ENCODE assay signal across 9 mouse cellular contexts in the genomic region with DNA sequence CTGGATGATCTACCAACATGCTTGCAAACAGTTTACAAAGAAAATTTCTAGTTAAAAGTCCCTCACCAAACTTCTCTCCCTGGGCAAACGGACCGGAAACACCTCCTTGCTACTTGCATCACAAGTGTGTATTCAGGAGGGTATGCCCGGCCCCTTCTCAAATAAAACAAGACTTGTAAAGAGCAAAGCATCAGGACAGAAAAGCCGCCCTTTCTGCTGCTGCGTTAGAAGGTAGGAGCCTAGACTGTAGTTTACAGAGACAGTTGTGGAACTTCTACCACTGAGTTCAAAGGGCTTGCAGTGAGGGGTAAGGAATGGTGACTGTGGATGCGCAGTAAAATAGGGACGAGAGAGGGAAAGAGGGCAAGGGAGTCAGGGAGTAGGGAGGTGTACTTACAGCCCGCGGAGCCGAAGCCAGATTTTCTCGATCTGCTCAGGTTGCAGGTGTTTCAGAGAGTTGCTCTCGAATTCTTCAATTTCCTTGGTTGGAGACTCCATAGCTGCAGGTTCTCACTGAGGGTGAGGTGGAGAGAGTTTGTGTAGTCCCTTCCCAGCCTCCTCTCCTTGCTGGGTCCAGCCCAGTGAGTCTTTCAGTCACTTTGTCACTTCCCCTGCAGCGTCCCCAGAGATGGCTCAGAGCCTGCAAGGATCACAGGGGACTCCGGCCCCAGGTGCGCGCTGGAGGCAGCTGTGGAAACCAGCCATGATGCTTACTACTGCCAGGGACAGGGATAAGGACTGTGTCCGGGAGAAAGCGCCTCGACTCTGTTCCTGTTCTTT.
A peak's percentile ranks its signal among the peaks of the same experiment; 100 is the strongest.
DNase-seq lines count a peak whose midpoint lies in the region; ATAC-seq and TF ChIP-seq lines count a peak whose summit lies in the region.
"Had no signal": no experiment of that assay in that cellular context is flagged by ENCODE, and none has a peak within 500 bp of the region (broad histone marks: within the 10 kb centered on the region; RNA-seq: fewer than 3 reads in every experiment).

No protein-coding gene starts in this region.

- H3K9ac ChIP-seq in lung, embryonic 16.5 days (ENCODE audit: low read length) = peak overlapping the region; percentile 55
- H3K9ac ChIP-seq in forebrain, embryonic 11.5 days (ENCODE audit: low read length) = peak overlapping the region; percentile 63
- H3K9ac ChIP-seq in hindbrain, postnatal 0 days (replicated peaks; ENCODE audit: low read length) = peak overlapping the region; percentile 51
- H3K9ac ChIP-seq in neural tube, embryonic 15.5 days (replicated peaks) = peak overlapping the region; percentile 45
- H3K9ac ChIP-seq: liver, embryonic 14.5 days had no signal

- H3K9me3 ChIP-seq in lung, embryonic 16.5 days (ENCODE audit: control insufficient read depth, low read length) = no peaks in the 10 kb centered on the region
- no peaks in the 10 kb centered on the region for H3K9me3 ChIP-seq in forebrain, embryonic 11.5 days (ENCODE audit: control insufficient read depth, low read length)
- no peaks in the 10 kb centered on the region for H3K9me3 ChIP-seq in hindbrain, postnatal 0 days (ENCODE audit: low read length)
- H3K9me3 ChIP-seq in neural tube, embryonic 15.5 days (replicated peaks) = no peaks in the 10 kb centered on the region

- peak overlapping the region; percentile 40 for H3K4me3 ChIP-seq in lung, embryonic 16.5 days (ENCODE audit: low read length)
- H3K4me3 ChIP-seq in forebrain, embryonic 11.5 days (ENCODE audit: low read depth, low read length) = peak overlapping the region; percentile 34
- peak overlapping the region; percentile 55 for H3K4me3 ChIP-seq in hindbrain, postnatal 0 days (ENCODE audit: low read length)
- peak overlapping the region; percentile 48 for H3K4me3 ChIP-seq in neural tube, embryonic 15.5 days (replicated peaks)

- ATAC-seq in lung, embryonic 16.5 days (ENCODE audit: low read depth) = peak; percentile 22; the same call in 1 of the 2 replicates
- ATAC-seq in forebrain, embryonic 11.5 days (replicated peaks; ENCODE audit: low FRiP score) = peak; percentile 64
- peak; percentile 63 for ATAC-seq in hindbrain, postnatal 0 days
- ATAC-seq in neural tube, embryonic 15.5 days (ENCODE audit: low FRiP score) = peak; percentile 61

- WGBS in lung, embryonic 16.5 days = under 1% methylated on average over 19 of the region's 19 CpGs
- WGBS in forebrain, embryonic 11.5 days = under 1% methylated on average over 19 of the region's 19 CpGs
- WGBS in hindbrain, postnatal 0 days = 2% methylated on average over 19 of the region's 19 CpGs
- WGBS in neural tube, embryonic 15.5 days = 1% methylated on average over 19 of the region's 19 CpGs

- peak overlapping the region; percentile 6; the same call in 1 of the 2 replicates for H3K27ac ChIP-seq in lung, embryonic 16.5 days (ENCODE audit: low read length)
- no peak overlapping the region for H3K27ac ChIP-seq in forebrain, embryonic 11.5 days (ENCODE audit: low read depth, low read length)
- H3K27ac ChIP-seq in hindbrain, postnatal 0 days = peak overlapping the region; percentile 70
- peak overlapping the region; percentile 30 for H3K27ac ChIP-seq in neural tube, embryonic 15.5 days (replicated peaks)
- H3K27ac ChIP-seq: liver, embryonic 14.5 days had no signal

- peak overlapping the region; percentile 65 for H3K4me2 ChIP-seq in lung, embryonic 16.5 days (ENCODE audit: low read depth, low read length)
- H3K4me2 ChIP-seq in forebrain, embryonic 11.5 days (ENCODE audit: low read depth, low read length, severe bottlenecking) = peak overlapping the region; percentile 71
- H3K4me2 ChIP-seq in hindbrain, postnatal 0 days (ENCODE audit: low read depth, low read length) = peak overlapping the region; percentile 97
- peak overlapping the region; percentile 83 for H3K4me2 ChIP-seq in neural tube, embryonic 15.5 days

- no peaks in the 10 kb centered on the region for H3K36me3 ChIP-seq in lung, embryonic 16.5 days (ENCODE audit: control insufficient read depth, insufficient read depth, low read length)
- no peaks in the 10 kb centered on the region for H3K36me3 ChIP-seq in forebrain, embryonic 11.5 days (ENCODE audit: control insufficient read depth, insufficient read depth, low read length)
- no peaks in the 10 kb centered on the region for H3K36me3 ChIP-seq in hindbrain, postnatal 0 days (ENCODE audit: insufficient read depth, low read length)
- H3K36me3 ChIP-seq in neural tube, embryonic 15.5 days = no peaks in the 10 kb centered on the region

- peaks cover 4% of the 10 kb centered on the region; the same call in 1 of the 2 replicates for H3K4me1 ChIP-seq in lung, embryonic 16.5 days (replicated peaks; ENCODE audit: control insufficient read depth, insufficient read depth, low read length)
- H3K4me1 ChIP-seq in forebrain, embryonic 11.5 days (replicated peaks; ENCODE audit: control insufficient read depth, insufficient read depth, low read length) = 0 out of 2 replicates have a peak, but pooled peaks cover 2% of the 10 kb centered on the region
- H3K4me1 ChIP-seq in hindbrain, postnatal 0 days (ENCODE audit: insufficient read depth, low read length) = peaks cover 3% of the 10 kb centered on the region; the same call in 1 of the 2 replicates
- H3K4me1 ChIP-seq in neural tube, embryonic 15.5 days = peaks cover 30% of the 10 kb centered on the region

- TF ChIP-seq CTCF in hindbrain, postnatal 0 days (IDR thresholded peaks at IDR 0.05; ENCODE audit: low read depth) = no peak

- peaks cover 8% of the 10 kb centered on the region for H3K27me3 ChIP-seq in lung, embryonic 16.5 days (ENCODE audit: control insufficient read depth, insufficient read depth, low read depth, low read length)
- no peaks in the 10 kb centered on the region; the same call in 1 of the 2 replicates for H3K27me3 ChIP-seq in forebrain, embryonic 11.5 days (ENCODE audit: control insufficient read depth, insufficient read depth, low read length)
- no peaks in the 10 kb centered on the region for H3K27me3 ChIP-seq in hindbrain, postnatal 0 days (ENCODE audit: insufficient read depth, low read length)
- H3K27me3 ChIP-seq in neural tube, embryonic 15.5 days (replicated peaks) = no peaks in the 10 kb centered on the region

- no peak for DNase-seq in lung, postnatal 25 days (ENCODE audit: low spot score)
- DNase-seq in forebrain, embryonic 11.5 days (ENCODE audit: low spot score) = peak; percentile 58
- DNase-seq in hindbrain, postnatal 0 days (ENCODE audit: low spot score) = no peak
- DNase-seq in spleen, adult 12 weeks (ENCODE audit: low spot score) = no peak
- DNase-seq in right cerebral cortex, postnatal 36 days (ENCODE audit: low spot score in 2 of 2) = no peak
- no peak for DNase-seq in left cerebral cortex, adult 9 months (ENCODE audit: low spot score in 2 of 2)
